Mouse (Mus musculus) embryonic facial prominence, embryonic 10.5 days (tissue): ENCODE data around the gene Bcar3. TPM values are rescaled to one million over a fixed set of nuclear protein-coding genes. Genes with fewer than 3 reads are reported as not detected.

Experiments
- DNase-seq: peaks from one replicate; pipeline ENCODE4 v3.0.0-alpha.2; 2017; ENCODE audit warnings: low spot score
- H3K27ac ChIP-seq: fragments of 300-500 bp; sonication (generic); replicated peaks from 2 replicates; pipeline ENCODE4 v1.5.1; 2016; ENCODE audit warnings: mild to moderate bottlenecking
- H3K27me3 ChIP-seq: fragments of 300-500 bp; sonication (generic); replicated peaks from 2 replicates; pipeline ENCODE4 v1.6.1; 2016; ENCODE audit warnings: low read depth, mild to moderate bottlenecking; ENCODE audit not compliant: poor library complexity, severe bottlenecking
- H3K36me3 ChIP-seq: fragments of 300-500 bp; sonication (generic); replicated peaks from 2 replicates; pipeline ENCODE4 v1.6.1; 2016; ENCODE audit warnings: mild to moderate bottlenecking, moderate library complexity
- H3K4me1 ChIP-seq: fragments of 300-500 bp; sonication (generic); 2 replicates; pipeline ENCODE4 v1.6.1; 2016
- H3K4me3 ChIP-seq: fragments of 300-500 bp; sonication (generic); 2 replicates; pipeline ENCODE4 v1.5.1; 2016; ENCODE audit warnings: mild to moderate bottlenecking, moderate library complexity
- H3K9me3 ChIP-seq: fragments of 300-500 bp; sonication (generic); 2 replicates; pipeline ENCODE4 v1.6.1; 2016; ENCODE audit warnings: mild to moderate bottlenecking
- whole genome bisulfite sequencing: fragments of 180-500 bp; shearing (Covaris S2); methylation state at CpG from one replicate; pipeline ENCODE4 v1.1.7; 2016; 5-methylcytosine and 5-hydroxymethylcytosine counted together
- polyA plus RNA-seq: library from polyadenylated mRNA; unstranded; fragments of >200 nt; fragmentation: Nextera tagmentation; extraction: Ambion mirVana; gene quantifications from 2 replicates; pipeline ENCODE4 v1.2.1, GENCODE M21; 2016

Gene Bcar3
- polyA plus RNA-seq, 1 experiment from 2014 or later = 10.1 TPM

DNA sequence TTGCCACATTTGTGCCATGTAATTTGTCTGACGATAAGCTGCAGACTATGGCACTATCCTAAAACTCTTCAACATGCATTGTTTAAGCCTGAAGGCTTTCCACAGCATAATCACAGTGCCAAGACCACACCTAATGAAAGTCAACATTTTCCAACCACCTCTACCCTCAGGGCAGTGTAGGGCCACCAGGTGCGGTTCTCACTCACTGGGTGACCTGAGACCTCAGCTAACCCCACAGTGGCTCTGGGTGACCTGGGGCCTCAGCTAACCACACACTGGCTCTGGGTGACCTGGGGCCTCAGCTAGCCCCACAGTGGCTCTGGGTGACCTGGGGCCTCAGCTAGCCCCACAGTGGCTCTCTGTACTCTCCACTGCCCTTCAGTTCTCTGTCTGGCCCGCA, 30.6 kb downstream of the Bcar3 start:
- no peaks in the 10 kb centered on the region for H3K9me3 ChIP-seq

DNA sequence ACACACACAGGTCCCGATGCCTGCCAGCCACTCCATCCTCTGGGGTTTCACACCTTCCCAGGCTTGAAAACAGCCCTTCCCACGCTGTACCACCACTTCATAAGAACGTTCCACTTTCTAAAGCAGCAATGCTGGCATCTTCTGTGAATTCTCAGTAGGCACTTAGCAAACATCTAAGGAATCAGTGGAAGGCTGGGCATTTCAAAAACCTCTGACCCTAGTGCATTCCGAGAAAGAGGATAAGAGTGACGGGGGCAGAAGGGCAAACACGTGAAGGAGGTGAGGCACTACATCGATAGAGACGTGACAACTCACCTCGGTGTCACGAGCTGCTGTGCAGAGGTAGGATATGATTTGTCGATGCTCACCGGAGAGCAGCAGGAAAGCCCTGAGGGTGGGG, 36.5 kb downstream of the Bcar3 start:
- Histone ChIP-seq H3K9me3 (no peaks in the 10 kb centered on the region), H3K36me3 (no peaks in the 10 kb centered on the region), H3K27ac (no peak overlapping the region), H3K27me3 (peaks cover 21% of the 10 kb centered on the region), H3K4me1 (peaks cover 25% of the 10 kb centered on the region), H3K4me3 (no peak overlapping the region)
- 73% methylated on average over 12 of the region's 12 CpGs for WGBS
- no peak for DNase-seq

More for the DNA sequence above, 30.6 kb downstream of the Bcar3 start:
- no peaks in the 10 kb centered on the region for H3K36me3 ChIP-seq
- no peak for DNase-seq
- H3K27me3 ChIP-seq = no peaks in the 10 kb centered on the region
- WGBS = 80% methylated on average over 3 of the region's 3 CpGs
- H3K27ac ChIP-seq = no peak overlapping the region
- peaks cover 23% of the 10 kb centered on the region for H3K4me1 ChIP-seq
- H3K4me3 ChIP-seq = no peak overlapping the region

DNA sequence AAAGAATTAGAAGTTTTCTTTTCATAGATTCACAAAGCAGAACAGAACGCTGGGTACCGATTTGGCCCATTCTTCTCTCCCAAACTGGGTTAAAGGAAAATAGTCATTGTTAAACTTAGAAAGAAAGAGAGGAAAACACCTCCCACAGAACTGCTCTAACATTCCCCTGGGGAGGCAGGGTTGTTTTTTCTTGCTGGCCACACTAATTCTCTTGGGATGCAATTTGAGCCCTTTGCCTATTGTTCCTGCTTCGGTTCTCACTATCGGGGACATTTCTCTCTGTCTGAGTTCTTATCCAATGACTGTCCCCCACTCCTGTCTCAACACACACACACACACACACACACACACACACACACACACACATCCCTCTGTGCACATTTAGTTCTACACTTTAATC, 39.6 kb downstream of the Bcar3 start:
- H3K27ac ChIP-seq = peak overlapping the region; percentile 54; the same call in 1 of the 2 replicates
- no peaks in the 10 kb centered on the region for H3K36me3 ChIP-seq
- no peak for DNase-seq
- H3K9me3 ChIP-seq = no peaks in the 10 kb centered on the region
- H3K27me3 ChIP-seq = peaks cover 21% of the 10 kb centered on the region
- peaks cover 25% of the 10 kb centered on the region for H3K4me1 ChIP-seq
- H3K4me3 ChIP-seq = no peak overlapping the region
- 29% methylated on average over 4 of the region's 4 CpGs for WGBS

DNA sequence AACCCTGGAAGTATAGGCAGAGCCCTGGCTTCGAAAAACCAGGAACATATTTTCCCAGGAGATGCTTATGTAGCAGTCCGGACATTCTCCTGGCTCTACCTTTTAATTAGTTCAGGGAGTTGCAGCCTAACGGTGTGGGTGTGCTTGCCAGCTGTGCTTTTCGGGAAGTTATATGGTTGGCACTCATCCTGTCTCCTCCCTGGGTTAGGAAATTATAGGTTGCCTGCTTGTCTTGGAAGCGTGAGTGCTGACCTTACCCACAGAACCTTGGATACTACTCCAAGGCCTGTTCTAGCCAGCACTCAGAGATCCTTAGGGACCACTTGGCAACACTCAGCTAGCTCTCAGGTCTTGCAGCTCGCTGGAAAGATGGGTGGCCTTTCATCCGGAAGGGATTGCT, 40.0 kb downstream of the Bcar3 start:
- H3K36me3 ChIP-seq = no peaks in the 10 kb centered on the region
- H3K4me3 ChIP-seq = no peak overlapping the region
- no peaks in the 10 kb centered on the region for H3K9me3 ChIP-seq
- peaks cover 21% of the 10 kb centered on the region for H3K27me3 ChIP-seq
- H3K4me1 ChIP-seq = peaks cover 25% of the 10 kb centered on the region
- no peak for DNase-seq
- 51% methylated on average over 7 of the region's 7 CpGs for WGBS
- H3K27ac ChIP-seq = peak overlapping the region; percentile 54

DNA sequence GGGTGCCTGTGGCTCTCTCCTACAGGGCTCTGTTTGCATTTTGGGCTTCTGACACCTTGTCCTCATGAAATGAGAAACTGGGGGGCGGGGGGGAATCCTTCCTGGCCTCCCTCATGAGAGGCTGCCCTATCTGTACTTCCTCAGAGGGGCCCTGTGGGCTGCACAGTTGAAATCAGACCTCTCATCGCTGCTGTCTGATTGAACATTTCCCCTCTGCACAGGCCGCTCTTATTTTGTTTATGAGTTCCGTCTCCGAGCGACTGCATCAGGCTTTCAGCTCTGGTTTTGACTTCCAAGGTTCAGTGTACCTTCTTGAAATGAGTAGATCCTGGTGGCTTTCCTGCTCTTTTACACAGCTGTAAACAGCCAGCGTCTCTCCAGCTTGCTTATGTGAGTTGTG, 40.4 kb downstream of the Bcar3 start:
- Histone ChIP-seq H3K27me3 (peaks cover 21% of the 10 kb centered on the region), H3K4me3 (no peak overlapping the region), H3K27ac (peak overlapping the region; percentile 54), H3K4me1 (peaks cover 25% of the 10 kb centered on the region), H3K36me3 (no peaks in the 10 kb centered on the region), H3K9me3 (no peaks in the 10 kb centered on the region)
- DNase-seq = peak; percentile 34
- 63% methylated on average over 7 of the region's 7 CpGs for WGBS

DNA sequence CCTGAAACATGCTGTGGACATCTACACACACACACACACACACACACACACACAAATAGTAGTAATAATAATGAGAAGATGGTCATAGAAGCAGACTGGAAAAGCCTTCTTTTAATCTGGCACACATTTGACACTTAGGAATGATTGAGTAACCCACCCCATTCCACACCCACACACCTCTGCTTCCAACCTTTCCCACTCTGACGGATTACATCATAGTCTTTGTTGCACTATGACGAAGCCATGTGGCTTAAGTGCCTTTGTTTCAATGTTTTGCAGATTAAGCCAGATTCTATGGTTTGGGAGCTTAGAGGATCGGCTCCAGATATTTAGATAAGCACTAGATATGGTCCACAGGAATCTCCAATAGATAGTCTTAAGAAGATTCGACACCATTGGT, 42.1 kb downstream of the Bcar3 start:
- no peak overlapping the region for H3K27ac ChIP-seq
- H3K4me1 ChIP-seq = peaks cover 32% of the 10 kb centered on the region
- H3K27me3 ChIP-seq = peaks cover 10% of the 10 kb centered on the region
- WGBS = 91% methylated on average over 4 of the region's 4 CpGs
- no peaks in the 10 kb centered on the region for H3K36me3 ChIP-seq
- no peak for DNase-seq
- no peaks in the 10 kb centered on the region for H3K9me3 ChIP-seq
- H3K4me3 ChIP-seq = no peak overlapping the region

DNA sequence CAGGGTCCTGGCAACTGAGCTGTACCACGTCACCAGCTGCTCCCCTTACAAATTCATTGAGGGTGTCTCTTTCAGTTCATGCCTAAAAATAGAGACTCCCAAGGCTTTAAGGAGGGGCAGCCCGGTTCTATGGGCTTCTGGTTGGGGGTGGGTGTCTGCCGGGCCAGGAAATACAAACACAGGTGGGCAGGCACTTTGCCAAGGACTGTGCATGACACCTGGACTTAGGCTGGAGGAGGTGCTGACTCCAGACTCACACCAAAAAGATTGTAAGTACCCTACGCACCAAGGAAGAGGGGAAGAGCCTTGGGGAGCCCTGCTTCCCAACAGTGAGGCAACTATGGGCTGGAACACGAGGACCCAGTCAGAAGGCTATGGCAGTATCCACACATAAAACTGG, 44.1 kb downstream of the Bcar3 start:
- no peak overlapping the region for H3K27ac ChIP-seq
- DNase-seq = no peak
- 79% methylated on average over 5 of the region's 5 CpGs for WGBS
- no peaks in the 10 kb centered on the region for H3K36me3 ChIP-seq
- H3K4me1 ChIP-seq = peaks cover 35% of the 10 kb centered on the region
- H3K27me3 ChIP-seq = no peaks in the 10 kb centered on the region; the same call in 1 of the 2 replicates
- H3K9me3 ChIP-seq = no peaks in the 10 kb centered on the region
- no peak overlapping the region for H3K4me3 ChIP-seq

DNA sequence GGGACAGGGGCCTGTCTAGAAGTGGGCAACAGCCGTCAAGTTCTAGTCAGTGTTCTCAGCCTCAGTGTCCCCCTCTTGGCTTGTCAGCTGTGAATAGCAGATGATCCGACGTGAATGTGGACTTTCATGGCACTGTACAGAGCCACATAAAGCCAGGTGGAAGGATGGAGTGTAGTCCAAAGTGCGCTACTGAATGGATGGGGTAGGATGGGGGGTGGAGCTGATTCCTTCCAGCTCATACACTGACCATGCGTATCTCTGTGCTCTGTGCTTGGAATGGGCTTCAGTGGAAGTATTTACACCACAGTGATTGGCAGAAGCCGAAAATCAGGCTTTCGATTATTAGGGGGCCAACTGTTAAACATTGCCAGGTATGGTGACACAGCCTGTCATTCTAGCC, 45.0 kb downstream of the Bcar3 start:
- Histone ChIP-seq H3K36me3 (no peaks in the 10 kb centered on the region), H3K27ac (no peak overlapping the region), H3K4me3 (no peak overlapping the region), H3K4me1 (peaks cover 29% of the 10 kb centered on the region), H3K9me3 (no peaks in the 10 kb centered on the region), H3K27me3 (no peaks in the 10 kb centered on the region)
- DNase-seq = no peak
- WGBS = 91% methylated on average over 7 of the region's 7 CpGs

DNA sequence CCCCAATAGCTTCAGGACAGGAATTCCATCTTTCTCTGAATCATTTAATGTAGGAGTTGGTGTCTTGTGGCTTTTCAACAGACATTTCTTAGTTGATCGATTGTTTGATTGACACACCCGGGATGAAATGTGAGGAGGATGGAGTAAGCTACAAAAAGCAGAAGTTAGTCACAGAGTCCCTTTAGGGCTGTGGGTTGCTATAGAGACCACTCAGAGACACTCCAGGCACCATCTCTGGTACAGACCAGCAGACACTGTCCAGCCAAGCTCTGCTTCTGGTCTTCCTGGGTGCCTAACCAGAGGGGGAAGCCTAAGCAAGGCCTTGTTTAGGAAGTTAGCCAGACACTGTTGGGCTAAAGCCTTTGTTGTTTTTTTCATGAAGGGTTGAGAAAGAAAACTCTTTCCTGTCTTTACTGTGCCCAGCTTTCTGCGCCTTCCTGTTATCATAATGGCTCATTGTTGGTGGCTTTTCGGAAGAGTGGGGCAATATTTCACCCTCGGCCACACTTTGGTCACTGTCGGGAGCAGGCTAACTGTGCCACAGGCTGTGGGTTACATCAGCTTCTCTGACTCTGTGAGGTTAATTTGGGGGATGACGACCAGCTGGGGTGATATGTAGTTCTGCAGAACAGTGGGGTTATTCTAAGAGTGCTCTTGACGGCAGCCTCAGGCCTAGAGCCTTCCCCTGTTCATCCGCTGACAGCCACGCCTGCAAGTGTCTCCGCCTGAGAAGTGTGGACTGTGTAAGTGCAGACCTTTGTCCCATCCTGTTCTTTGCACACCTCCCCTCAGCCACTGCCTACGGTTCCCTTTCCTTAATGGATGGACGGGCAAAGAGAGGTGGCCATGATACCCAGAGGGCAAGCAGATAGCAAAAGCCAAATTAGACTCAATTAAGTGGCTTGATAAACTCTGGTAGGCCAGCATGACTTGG, 46.5 kb downstream of the Bcar3 start:
- Histone ChIP-seq H3K27ac (no peak overlapping the region), H3K27me3 (no peaks in the 10 kb centered on the region), H3K4me3 (no peak overlapping the region), H3K4me1 (peaks cover 17% of the 10 kb centered on the region), H3K36me3 (no peaks in the 10 kb centered on the region), H3K9me3 (no peaks in the 10 kb centered on the region)
- no peak for DNase-seq
- 58% methylated on average over 13 of the region's 13 CpGs for WGBS

DNA sequence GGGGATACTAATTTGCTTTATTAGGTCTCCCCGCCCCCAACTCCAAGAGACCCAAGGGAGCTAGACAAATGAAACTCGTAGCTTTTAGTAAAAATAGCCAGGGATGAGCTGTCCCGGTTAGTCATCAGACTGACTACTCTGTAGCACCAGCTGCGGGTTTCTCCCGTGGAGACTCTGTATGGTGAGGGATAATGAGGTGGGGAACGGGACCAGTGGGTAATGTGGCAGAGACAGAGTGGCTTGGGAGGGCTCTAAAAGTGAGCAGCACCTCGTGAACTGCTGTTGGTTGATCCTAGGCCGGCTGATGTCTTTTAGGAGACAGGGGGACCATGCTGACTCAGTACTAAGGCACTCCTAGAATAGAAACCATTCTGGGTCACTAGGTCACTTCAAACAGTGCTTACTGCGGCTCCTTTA, 49.5 kb downstream of the Bcar3 start:
- Histone ChIP-seq H3K27me3 (no peaks in the 10 kb centered on the region), H3K9me3 (no peaks in the 10 kb centered on the region), H3K27ac (no peak overlapping the region), H3K4me1 (peaks cover 17% of the 10 kb centered on the region), H3K36me3 (no peaks in the 10 kb centered on the region), H3K4me3 (no peak overlapping the region)
- DNase-seq = no peak
- WGBS = 77% methylated on average over 9 of the region's 9 CpGs

DNA sequence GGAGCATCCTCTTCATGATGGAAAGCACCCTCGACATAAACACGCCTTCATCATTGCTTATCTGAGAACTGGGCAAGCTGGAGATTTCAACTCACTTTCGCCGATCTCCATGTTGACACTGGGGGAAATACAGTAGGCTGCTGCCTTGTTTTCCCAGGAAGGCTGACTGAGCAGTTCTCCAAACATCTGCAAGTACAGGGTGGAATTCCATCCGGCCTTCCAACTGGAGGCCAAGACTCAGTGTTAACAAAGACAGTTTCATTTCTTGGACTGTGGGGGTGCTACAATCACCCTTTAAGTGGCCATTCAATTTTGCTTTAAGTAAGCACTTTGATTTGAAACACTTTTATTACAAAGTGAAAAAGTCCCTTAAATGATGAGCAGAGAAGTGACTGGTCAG, 50.4 kb downstream of the Bcar3 start:
- H3K4me3 ChIP-seq = no peak overlapping the region
- H3K27ac ChIP-seq = no peak overlapping the region
- no peak for DNase-seq
- H3K36me3 ChIP-seq = no peaks in the 10 kb centered on the region
- 89% methylated on average over 5 of the region's 5 CpGs for WGBS
- H3K4me1 ChIP-seq = peaks cover 17% of the 10 kb centered on the region
- H3K9me3 ChIP-seq = no peaks in the 10 kb centered on the region
- H3K27me3 ChIP-seq = no peaks in the 10 kb centered on the region

DNA sequence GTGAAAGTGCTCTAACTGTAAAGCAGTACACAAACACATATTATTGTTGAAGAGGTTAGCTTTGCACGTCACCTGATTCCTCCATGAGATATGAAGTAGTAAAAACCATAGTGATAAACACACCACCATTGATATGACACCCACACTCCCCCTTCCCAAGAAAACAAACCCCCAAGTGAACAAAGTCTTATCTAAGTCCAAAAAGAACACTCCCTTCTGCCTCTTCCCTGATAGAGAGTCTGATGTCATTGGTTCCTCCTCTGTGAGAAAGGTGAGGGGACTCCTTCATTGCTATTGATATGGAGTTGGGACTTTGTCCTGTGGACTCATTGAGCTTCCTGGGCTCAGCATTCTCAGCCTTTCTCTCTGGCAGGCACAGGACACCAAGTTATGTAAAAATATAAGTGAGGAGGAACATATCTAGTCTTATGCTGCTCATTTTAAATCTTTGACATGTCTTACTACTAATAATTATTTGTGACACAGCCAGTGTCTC, 52.1 kb downstream of the Bcar3 start:
- no peaks in the 10 kb centered on the region for H3K9me3 ChIP-seq
- H3K4me1 ChIP-seq = 0 out of 2 replicates have a peak, but pooled peaks cover 6% of the 10 kb centered on the region
- H3K27me3 ChIP-seq = no peaks in the 10 kb centered on the region
- no peak overlapping the region for H3K4me3 ChIP-seq
- H3K36me3 ChIP-seq = no peaks in the 10 kb centered on the region
- H3K27ac ChIP-seq = no peak overlapping the region
- WGBS = 82% methylated on average over 1 of the region's 1 CpGs
- no peak for DNase-seq

DNA sequence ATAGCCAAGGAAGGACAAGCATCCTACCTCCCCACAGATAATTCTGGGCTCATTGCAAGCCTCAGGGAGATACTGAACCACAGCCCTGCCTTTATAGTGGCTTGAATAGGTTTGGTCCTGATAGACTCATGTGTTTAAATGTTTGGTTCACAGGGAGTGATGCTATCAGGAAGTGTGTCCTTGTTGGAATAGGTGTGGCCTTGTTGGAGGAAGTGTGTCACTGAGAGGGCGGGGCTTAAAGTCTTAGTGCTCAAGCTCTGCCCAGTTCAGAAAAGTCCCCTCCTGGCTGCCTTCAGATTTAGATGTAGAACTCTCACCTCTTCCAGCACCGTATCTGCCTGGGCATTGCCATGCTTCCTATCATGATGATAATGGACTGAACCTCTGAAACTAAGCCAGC, 52.7 kb downstream of the Bcar3 start:
- DNase-seq = no peak
- Histone ChIP-seq H3K27me3 (no peaks in the 10 kb centered on the region), H3K9me3 (no peaks in the 10 kb centered on the region), H3K27ac (no peak overlapping the region), H3K4me1 (0 out of 2 replicates have a peak, but pooled peaks cover 3% of the 10 kb centered on the region), H3K36me3 (no peaks in the 10 kb centered on the region), H3K4me3 (no peak overlapping the region)
- 91% methylated on average over 2 of the region's 2 CpGs for WGBS
